Mouse (Mus musculus) bone marrow, adult 2 months (tissue): ENCODE results near the gene Uso1.

Source experiments
- CTCF ChIP-seq: fragments of 200-500 bp; IDR thresholded peaks from 2 replicates; pipeline ENCODE4 v1.5.1; 2011; ENCODE audit warnings: low read length, control low read depth; ENCODE audit not compliant: control insufficient read depth, insufficient read depth
- POLR2A ChIP-seq: fragments of 200-500 bp; IDR thresholded peaks from 2 replicates; pipeline ENCODE4 v1.6.1; 2011; ENCODE audit warnings: low read depth, mild to moderate bottlenecking, control low read depth, low read length, borderline replicate concordance; ENCODE audit not compliant: control insufficient read depth

DNA sequence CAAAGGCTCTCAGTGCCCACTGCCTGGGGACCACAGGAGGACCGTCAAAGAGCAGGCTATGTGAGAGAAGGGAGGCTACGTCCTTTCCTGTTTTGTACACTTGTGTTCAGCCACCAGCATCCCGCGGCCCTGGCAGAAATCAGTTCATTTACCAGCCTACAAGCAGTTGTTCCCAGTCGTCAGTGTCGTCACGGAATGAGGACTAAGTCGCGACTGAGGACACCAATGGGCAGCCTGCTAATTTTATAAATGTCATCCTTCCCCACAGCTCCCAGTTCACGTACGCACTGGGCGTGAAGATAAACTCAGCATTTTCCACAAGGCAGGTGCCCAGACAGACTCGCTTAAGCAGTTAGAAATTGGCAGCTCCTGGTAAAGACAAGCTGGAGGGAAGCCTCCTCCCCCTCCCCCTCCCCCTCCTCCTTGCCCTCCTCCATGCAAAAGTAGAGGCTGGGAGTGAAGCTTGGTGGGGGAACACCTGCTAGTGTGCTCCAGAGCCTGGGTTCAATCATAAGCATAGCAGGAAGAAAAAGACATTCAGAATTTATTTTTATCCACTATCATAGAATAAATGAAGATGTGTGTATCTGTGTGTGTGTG is 33.8 kb upstream of the Uso1 start:
- TF ChIP-seq POLR2A (no peak), CTCF (no peak)
